Comparison of ENCODE assay signal across 8 mouse cellular contexts in genomic region chr7:87113654-87114053, GRCm38 (mm10).
DNase-seq lines count a peak whose midpoint lies in the region; ATAC-seq and TF ChIP-seq lines count a peak whose summit lies in the region.

No protein-coding gene starts in this region.

- WGBS in kidney, adult 2 months, result 5% methylated on average over 4 of the region's 4 CpGs
- WGBS in kidney, embryonic 15.5 days, result 7% methylated on average over 4 of the region's 4 CpGs
- WGBS in liver, postnatal 0 days (ENCODE audit: insufficient replicate concordance), result 6% methylated on average over 4 of the region's 4 CpGs

- no peaks in the 10 kb centered on the region for H3K4me1 ChIP-seq in kidney, adult 2 months (ENCODE audit: control insufficient read depth, insufficient read depth, low read length)
- no peaks in the 10 kb centered on the region for H3K4me1 ChIP-seq in kidney, embryonic 15.5 days
- H3K4me1 ChIP-seq in liver, postnatal 0 days (ENCODE audit: insufficient read depth), result no peaks in the 10 kb centered on the region

- H3K4me2 ChIP-seq in kidney, embryonic 15.5 days, result no peak overlapping the region
- no peak overlapping the region for H3K4me2 ChIP-seq in liver, postnatal 0 days (ENCODE audit: low read depth, low read length)

- no peak for TF ChIP-seq POLR2A in kidney, adult 2 months (IDR thresholded peaks at IDR 0.05; ENCODE audit: low read depth, low read length)

- TF ChIP-seq EP300 in liver, postnatal 0 days (IDR thresholded peaks at IDR 0.05; ENCODE audit: low read depth), result no peak

- 0 out of 2 replicates have a peak, but pooled peaks have one; percentile 18 for TF ChIP-seq CTCF in kidney, adult 2 months (conservative IDR thresholded peaks at IDR 0.05; ENCODE audit: insufficient read depth, insufficient read length, low read depth, low read length)
- peak; percentile 60 for TF ChIP-seq CTCF in liver, postnatal 0 days (IDR thresholded peaks at IDR 0.05; ENCODE audit: low read depth)

- H3K9ac ChIP-seq in kidney, embryonic 15.5 days, result no peak overlapping the region
- no peak overlapping the region for H3K9ac ChIP-seq in liver, postnatal 0 days (replicated peaks)

- no peak overlapping the region for H3K27ac ChIP-seq in kidney, adult 2 months (ENCODE audit: insufficient read depth, low read depth, low read length)
- H3K27ac ChIP-seq in kidney, embryonic 15.5 days, result no peak overlapping the region
- no peak overlapping the region for H3K27ac ChIP-seq in liver, postnatal 0 days (ENCODE audit: low read depth)

- H3K9me3 ChIP-seq in kidney, embryonic 15.5 days (replicated peaks), result no peaks in the 10 kb centered on the region
- no peaks in the 10 kb centered on the region for H3K9me3 ChIP-seq in liver, postnatal 0 days (ENCODE audit: low read length)

- no peaks in the 10 kb centered on the region for H3K27me3 ChIP-seq in kidney, adult 2 months (replicated peaks; ENCODE audit: control insufficient read depth, insufficient read depth, low read length)
- H3K27me3 ChIP-seq in kidney, embryonic 15.5 days, result no peaks in the 10 kb centered on the region
- H3K27me3 ChIP-seq in liver, postnatal 0 days (ENCODE audit: insufficient read depth, low read length), result no peaks in the 10 kb centered on the region

- H3K4me3 ChIP-seq in kidney, adult 2 months (ENCODE audit: insufficient read depth, low read depth, low read length), result no peak overlapping the region
- no peak overlapping the region for H3K4me3 ChIP-seq in kidney, embryonic 15.5 days (replicated peaks)
- H3K4me3 ChIP-seq in liver, postnatal 0 days (ENCODE audit: low read depth, low read length), result no peak overlapping the region

- no peaks in the 10 kb centered on the region for H3K36me3 ChIP-seq in kidney, adult 2 months (ENCODE audit: control insufficient read depth, insufficient read depth, low read length)
- H3K36me3 ChIP-seq in kidney, embryonic 15.5 days, result no peaks in the 10 kb centered on the region
- no peaks in the 10 kb centered on the region for H3K36me3 ChIP-seq in liver, postnatal 0 days (replicated peaks; ENCODE audit: insufficient read depth, low read length)

- no peak for ATAC-seq in kidney, embryonic 15.5 days (replicated peaks; ENCODE audit: low FRiP score)
- ATAC-seq in liver, postnatal 0 days, result no peak
- ATAC-seq in inflammation-experienced regulatory T-cells, adult 6 months, result no peak

- peak; percentile 56 for DNase-seq in kidney, adult 2 months
- peak; percentile 61 for DNase-seq in R1 (ENCODE audit: low read depth, low spot score)
- peak; percentile 78 for DNase-seq in embryo, embryonic 10 days (ENCODE audit: low spot score)
- peak; percentile 59 for DNase-seq in kidney, adult 9 months
- peak; percentile 16 for DNase-seq in liver, postnatal 0 days
- DNase-seq in telencephalon, adult 2 months (ENCODE audit: low read depth, low spot score), result peak; percentile 23

Comparison
In these comparisons a context has a peak if more than half of its experiments do, and no peak if none do; other contexts are left out.
1. DNase-seq: peak in every context shown above with its lines; median percentile 78 in embryo, embryonic 10 days; 61 in R1; 59 in kidney, adult 9 months; 56 in kidney, adult 2 months; 23 in telencephalon, adult 2 months; 16 in liver, postnatal 0 days.